Mouse (Mus musculus): ENCODE measurements at regions not wholly inside any gene's neighbourhood (a gene's known extent, or its start where the extent isn't known, plus 50 kb on each side); places are given as distances from the start of the nearest gene placed in this dataset.

DNA sequence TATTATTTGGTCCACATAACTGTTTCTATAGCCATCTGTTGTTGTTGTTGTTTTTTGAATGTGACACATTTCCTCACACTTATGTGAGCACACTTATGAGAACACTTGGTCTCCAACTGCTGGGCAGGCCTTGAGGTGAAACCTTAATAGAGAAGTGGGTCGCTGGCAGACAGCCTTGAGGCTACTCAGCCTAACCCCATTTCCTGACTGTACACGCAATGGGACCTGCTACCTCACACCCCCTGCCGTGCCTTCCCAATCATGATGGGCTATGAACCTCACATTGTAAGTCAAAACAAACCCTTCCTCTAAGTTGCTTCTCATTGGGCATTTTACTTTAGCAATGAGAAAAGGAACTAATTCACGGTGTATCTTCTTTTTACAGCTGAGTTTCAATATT is 712.1 kb upstream of the Gm19410 start:
- TF ChIP-seq CTCF (IDR thresholded peaks at IDR 0.05; ENCODE audit: low read depth) (no peak), EP300 (IDR thresholded peaks at IDR 0.05; ENCODE audit: low read depth) (no peak)
